Mouse (Mus musculus): ENCODE measurements around the gene Fsip2. TPM values are rescaled to one million over a fixed set of nuclear protein-coding genes. Genes with fewer than 3 reads are reported as not detected.

Fsip2 gene
- polyA plus RNA-seq (2015; fragmentation: Nextera tagmentation; extraction: Ambion mirVana), result not detected in 2 replicates

GRCm38 (mm10) chr2:82943472-82943871 is at the start of gene Fsip2:
Fsip2 (plus strand) TSS chr2:82943634.

